Mouse (Mus musculus): Measurements from ENCODE around the gene Icos. TPM values are rescaled to one million over a fixed set of nuclear protein-coding genes. Genes with fewer than 3 reads are reported as not detected.

Icos gene
- polyA plus RNA-seq, 1 experiment from 2014 or later, result 0.27 TPM

- Histone ChIP-seq H3K9me3 (no peaks in the 10 kb centered on the region), H3K27ac (no peak overlapping the region), H3K36me3 (no peaks in the 10 kb centered on the region), H3K4me3 (no peak overlapping the region), H3K4me2 (no peak overlapping the region), H3K27me3 (no peaks in the 10 kb centered on the region), H3K4me1 (no peaks in the 10 kb centered on the region), H3K9ac (no peak overlapping the region)
- WGBS, result 39% methylated on average over 2 of the region's 2 CpGs
- ATAC-seq (ENCODE audit: insufficient number of reproducible peaks, insufficient read depth, low FRiP score, low TSS enrichment, low read depth), result no peak
Measured at GRCm38 (mm10) chr1:60967521-60967920, 10.2 kb upstream of the Icos start.

- no peaks in the 10 kb centered on the region for H3K9me3 ChIP-seq
- no peak for ATAC-seq (ENCODE audit: insufficient number of reproducible peaks, insufficient read depth, low FRiP score, low TSS enrichment, low read depth)
- H3K36me3 ChIP-seq, result no peaks in the 10 kb centered on the region
- 85% methylated on average over 1 of the region's 1 CpGs for WGBS
- no peaks in the 10 kb centered on the region for H3K27me3 ChIP-seq
- no peak overlapping the region for H3K4me2 ChIP-seq
- H3K4me1 ChIP-seq, result 0 out of 2 replicates have a peak, but pooled peaks cover 3% of the 10 kb centered on the region
- H3K27ac ChIP-seq, result no peak overlapping the region
- no peak overlapping the region for H3K9ac ChIP-seq
- no peak overlapping the region for H3K4me3 ChIP-seq
Measured at GRCm38 (mm10) chr1:60970846-60971245, 6.9 kb upstream of the Icos start.

GRCm38 (mm10) chr1:60974221-60974620, 3.5 kb upstream of the Icos start:
- no peak for ATAC-seq (ENCODE audit: insufficient number of reproducible peaks, insufficient read depth, low FRiP score, low TSS enrichment, low read depth)
- WGBS, result 69% methylated on average over 3 of the region's 3 CpGs
- Histone ChIP-seq H3K36me3 (no peaks in the 10 kb centered on the region), H3K9me3 (no peaks in the 10 kb centered on the region), H3K4me2 (no peak overlapping the region), H3K9ac (no peak overlapping the region), H3K27me3 (no peaks in the 10 kb centered on the region), H3K4me3 (no peak overlapping the region), H3K27ac (no peak overlapping the region), H3K4me1 (0 out of 2 replicates have a peak, but pooled peaks cover 3% of the 10 kb centered on the region)

- ATAC-seq (ENCODE audit: insufficient number of reproducible peaks, insufficient read depth, low FRiP score, low TSS enrichment, low read depth), result no peak
- Histone ChIP-seq H3K4me2 (no peak overlapping the region), H3K9ac (no peak overlapping the region), H3K27me3 (no peaks in the 10 kb centered on the region), H3K4me3 (no peak overlapping the region), H3K27ac (no peak overlapping the region), H3K4me1 (0 out of 2 replicates have a peak, but pooled peaks cover 3% of the 10 kb centered on the region), H3K9me3 (no peaks in the 10 kb centered on the region), H3K36me3 (no peaks in the 10 kb centered on the region)
- 91% methylated on average over 5 of the region's 5 CpGs for WGBS
Measured at GRCm38 (mm10) chr1:60975646-60976294, 2.0 kb upstream of the Icos start.

- H3K27ac ChIP-seq, result no peak overlapping the region
- ATAC-seq (ENCODE audit: insufficient number of reproducible peaks, insufficient read depth, low FRiP score, low TSS enrichment, low read depth), result no peak
- WGBS, result 66% methylated on average over 7 of the region's 7 CpGs
Measured at GRCm38 (mm10) chr1:60979126-60979842, 1.6 kb downstream of the Icos start.

GRCm38 (mm10) chr1:60979843-60980235, 2.1 kb downstream of the Icos start:
- Histone ChIP-seq H3K9ac (no peak overlapping the region), H3K4me3 (no peak overlapping the region), H3K9me3 (no peaks in the 10 kb centered on the region), H3K27me3 (no peaks in the 10 kb centered on the region), H3K36me3 (no peaks in the 10 kb centered on the region), H3K27ac (no peak overlapping the region), H3K4me2 (no peak overlapping the region), H3K4me1 (no peaks in the 10 kb centered on the region)
- WGBS, result 78% methylated on average over 2 of the region's 2 CpGs
- ATAC-seq (ENCODE audit: insufficient number of reproducible peaks, insufficient read depth, low FRiP score, low TSS enrichment, low read depth), result no peak

More at GRCm38 (mm10) chr1:60979126-60979842, 1.6 kb downstream of the Icos start:
- H3K4me1 ChIP-seq, result no peaks in the 10 kb centered on the region
- no peaks in the 10 kb centered on the region for H3K27me3 ChIP-seq
- H3K9me3 ChIP-seq, result no peaks in the 10 kb centered on the region
- H3K4me3 ChIP-seq, result no peak overlapping the region
- no peak overlapping the region for H3K9ac ChIP-seq
- no peak overlapping the region for H3K4me2 ChIP-seq
- H3K36me3 ChIP-seq, result no peaks in the 10 kb centered on the region

GRCm38 (mm10) chr1:60985075-60985474, 7.3 kb downstream of the Icos start:
- no peak overlapping the region for H3K27ac ChIP-seq
- WGBS, result 45% methylated on average over 2 of the region's 2 CpGs
- no peaks in the 10 kb centered on the region for H3K9me3 ChIP-seq
- no peak overlapping the region for H3K4me2 ChIP-seq
- no peaks in the 10 kb centered on the region for H3K27me3 ChIP-seq
- no peak for ATAC-seq (ENCODE audit: insufficient number of reproducible peaks, insufficient read depth, low FRiP score, low TSS enrichment, low read depth)
- H3K9ac ChIP-seq, result no peak overlapping the region
- no peak overlapping the region for H3K4me3 ChIP-seq
- no peaks in the 10 kb centered on the region for H3K36me3 ChIP-seq
- H3K4me1 ChIP-seq, result no peaks in the 10 kb centered on the region

- 64% methylated on average over 5 of the region's 5 CpGs for WGBS
- H3K27me3 ChIP-seq, result no peaks in the 10 kb centered on the region
- H3K27ac ChIP-seq, result no peak overlapping the region
- no peak for ATAC-seq (ENCODE audit: insufficient number of reproducible peaks, insufficient read depth, low FRiP score, low TSS enrichment, low read depth)
- H3K9me3 ChIP-seq, result no peaks in the 10 kb centered on the region
- no peak overlapping the region for H3K4me3 ChIP-seq
- H3K9ac ChIP-seq, result no peak overlapping the region
- no peaks in the 10 kb centered on the region for H3K4me1 ChIP-seq
- H3K36me3 ChIP-seq, result no peaks in the 10 kb centered on the region
- H3K4me2 ChIP-seq, result no peak overlapping the region
Measured at GRCm38 (mm10) chr1:60986141-60986540, 8.4 kb downstream of the Icos start.

GRCm38 (mm10) chr1:60989086-60989485, 11.4 kb downstream of the Icos start:
- H3K4me2 ChIP-seq, result no peak overlapping the region
- no peak overlapping the region for H3K27ac ChIP-seq
- no peak overlapping the region for H3K4me3 ChIP-seq
- WGBS, result 76% methylated on average over 5 of the region's 5 CpGs
- no peak for ATAC-seq (ENCODE audit: insufficient number of reproducible peaks, insufficient read depth, low FRiP score, low TSS enrichment, low read depth)
- no peaks in the 10 kb centered on the region for H3K9me3 ChIP-seq
- H3K9ac ChIP-seq, result no peak overlapping the region
- H3K27me3 ChIP-seq, result no peaks in the 10 kb centered on the region
- H3K36me3 ChIP-seq, result no peaks in the 10 kb centered on the region
- peaks cover 4% of the 10 kb centered on the region; the same call in 1 of the 2 replicates for H3K4me1 ChIP-seq

GRCm38 (mm10) chr1:60990305-60990704, 12.6 kb downstream of the Icos start:
- no peak overlapping the region for H3K4me3 ChIP-seq

GRCm38 (mm10) chr1:60998008-60998557, 20.4 kb downstream of the Icos start:
- Histone ChIP-seq H3K4me2 (no peak overlapping the region), H3K27me3 (no peaks in the 10 kb centered on the region), H3K9ac (no peak overlapping the region; the same call in 1 of the 2 replicates), H3K9me3 (no peaks in the 10 kb centered on the region), H3K27ac (no peak overlapping the region), H3K4me1 (no peaks in the 10 kb centered on the region; the same call in 1 of the 2 replicates), H3K36me3 (no peaks in the 10 kb centered on the region), H3K4me3 (no peak overlapping the region)
- no peak for ATAC-seq (ENCODE audit: insufficient number of reproducible peaks, insufficient read depth, low FRiP score, low TSS enrichment, low read depth)
- 82% methylated on average over 3 of the region's 3 CpGs for WGBS

More at GRCm38 (mm10) chr1:60990305-60990704, 12.6 kb downstream of the Icos start:
- Histone ChIP-seq H3K4me1 (peaks cover 4% of the 10 kb centered on the region; the same call in 1 of the 2 replicates), H3K36me3 (no peaks in the 10 kb centered on the region), H3K27ac (no peak overlapping the region), H3K27me3 (no peaks in the 10 kb centered on the region), H3K9me3 (no peaks in the 10 kb centered on the region), H3K4me2 (no peak overlapping the region), H3K9ac (no peak overlapping the region)
- ATAC-seq (ENCODE audit: insufficient number of reproducible peaks, insufficient read depth, low FRiP score, low TSS enrichment, low read depth), result no peak
- 66% methylated on average over 8 of the region's 8 CpGs for WGBS

GRCm38 (mm10) chr1:60998689-60999088, 21.0 kb downstream of the Icos start:
- H3K36me3 ChIP-seq, result no peaks in the 10 kb centered on the region
- H3K9me3 ChIP-seq, result no peaks in the 10 kb centered on the region
- H3K27ac ChIP-seq, result no peak overlapping the region
- no peak for ATAC-seq (ENCODE audit: insufficient number of reproducible peaks, insufficient read depth, low FRiP score, low TSS enrichment, low read depth)
- H3K4me2 ChIP-seq, result no peak overlapping the region
- WGBS, result 71% methylated on average over 2 of the region's 2 CpGs
- H3K4me1 ChIP-seq, result no peaks in the 10 kb centered on the region; the same call in 1 of the 2 replicates
- no peak overlapping the region for H3K4me3 ChIP-seq
- no peak overlapping the region for H3K9ac ChIP-seq
- no peaks in the 10 kb centered on the region for H3K27me3 ChIP-seq
